Mouse (Mus musculus): ENCODE results near the gene Hoxc12.

- no peak for TF ChIP-seq CTCF (IDR thresholded peaks at IDR 0.05; ENCODE audit: control insufficient read depth, insufficient read depth, insufficient replicate concordance, low read depth, low read length)
- no peak for TF ChIP-seq POLR2A (IDR thresholded peaks at IDR 0.05; ENCODE audit: control insufficient read depth, low read depth, low read length)
Observed at GRCm38 (mm10) chr15:102922012-102922362, 14.6 kb upstream of the Hoxc12 start.

Measured in testis, adult 2 months (tissue).